Mouse (Mus musculus): ENCODE measurements around the gene B3gntl1.

Gene B3gntl1

DNA sequence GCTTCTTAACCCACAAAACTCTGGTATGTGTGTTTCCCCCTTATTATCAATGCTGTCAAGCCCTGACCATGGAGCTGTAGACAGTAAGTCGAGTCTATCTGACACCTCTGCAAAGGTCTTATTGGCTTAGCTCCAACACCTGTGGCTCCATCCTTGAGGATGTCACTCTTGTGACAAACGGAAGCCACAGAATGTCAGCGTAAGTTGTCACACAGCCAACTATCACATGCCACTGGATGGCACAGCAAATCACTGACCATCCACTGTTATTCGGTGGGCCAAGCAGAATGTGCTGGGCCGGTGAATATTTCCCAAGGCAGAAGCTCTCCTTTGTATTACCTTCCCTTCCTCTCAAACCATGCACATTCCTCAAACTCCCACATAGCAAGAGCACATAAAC, 24.8 kb downstream of the B3gntl1 start:
- in situ Hi-C loops (cut with MboI) = no loop called here

GRCm38 (mm10) chr11:121647321-121647720, 25.6 kb downstream of the B3gntl1 start:
- in situ Hi-C loops (cut with MboI) = no loop called here

DNA sequence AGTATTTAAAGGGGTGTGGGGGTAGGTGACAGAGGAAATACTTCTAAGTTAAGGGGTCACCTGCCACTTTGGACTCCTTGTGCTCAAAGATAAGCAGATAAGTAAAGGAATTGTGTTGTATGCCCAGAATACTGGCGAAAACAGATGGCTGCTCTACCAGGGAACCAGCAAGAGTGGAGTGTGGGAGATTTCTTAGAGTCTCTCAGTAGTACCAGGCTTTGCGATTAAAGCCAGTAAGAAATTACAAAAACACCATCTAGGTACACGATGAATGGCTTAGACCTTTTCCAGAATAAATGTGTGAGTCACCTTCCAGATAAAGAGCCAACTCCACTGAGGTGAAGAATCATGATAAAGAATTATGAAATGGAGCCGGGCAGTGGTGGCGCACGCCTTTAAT, 27.6 kb downstream of the B3gntl1 start:
- in situ Hi-C loops (cut with MboI) = no loop called here

DNA sequence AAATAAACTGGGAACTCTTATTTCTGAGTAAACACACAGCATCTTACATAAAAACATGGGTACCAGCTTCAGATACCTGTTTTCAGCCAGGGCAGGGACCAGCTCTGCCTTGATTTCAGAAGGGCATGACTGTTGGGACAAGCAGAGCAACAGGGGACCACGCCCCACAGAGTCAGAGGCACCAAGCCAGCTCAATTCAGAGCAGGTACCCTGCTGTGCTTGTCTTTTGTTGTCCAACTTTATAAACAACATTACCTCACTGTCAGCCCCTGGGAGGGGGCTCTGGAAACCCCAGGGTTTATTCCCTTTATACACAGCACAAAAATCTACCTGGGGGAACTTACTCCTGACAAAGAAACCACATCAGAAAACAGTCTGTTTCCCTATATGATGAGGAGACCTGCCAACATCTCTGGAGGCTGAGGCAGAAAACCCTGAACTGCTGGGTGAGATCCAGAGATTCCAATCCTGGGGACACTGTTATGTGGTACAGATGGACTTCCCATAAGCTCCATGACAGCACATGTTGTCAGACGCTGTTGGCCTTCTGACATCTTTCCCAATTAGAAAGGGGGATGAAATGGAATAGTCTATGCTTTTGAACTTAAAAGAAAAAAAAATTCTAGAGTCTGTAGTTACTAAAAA, 31.3 kb downstream of the B3gntl1 start:
- in situ Hi-C loops (cut with MboI) = no loop called here

DNA sequence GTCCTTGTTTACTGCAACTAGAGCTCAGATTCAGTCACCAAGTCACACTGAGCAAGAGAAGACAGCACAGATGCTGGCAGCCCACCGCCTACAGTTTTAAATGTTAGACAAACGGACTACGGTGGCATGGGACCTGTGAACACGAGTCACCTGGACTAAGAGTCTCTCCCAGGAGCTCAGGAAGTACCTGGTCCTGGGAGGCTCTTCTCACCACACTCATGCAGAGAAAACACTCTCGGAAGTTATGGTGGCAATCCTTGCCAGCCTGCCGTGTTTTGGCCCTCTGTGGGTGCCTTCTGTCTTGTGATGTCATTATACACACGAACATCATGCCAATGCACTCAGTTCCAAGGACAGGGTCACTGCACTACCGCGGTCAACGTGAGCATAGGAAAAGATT, 36.3 kb downstream of the B3gntl1 start:
- in situ Hi-C loops (cut with MboI) = no loop called here

DNA sequence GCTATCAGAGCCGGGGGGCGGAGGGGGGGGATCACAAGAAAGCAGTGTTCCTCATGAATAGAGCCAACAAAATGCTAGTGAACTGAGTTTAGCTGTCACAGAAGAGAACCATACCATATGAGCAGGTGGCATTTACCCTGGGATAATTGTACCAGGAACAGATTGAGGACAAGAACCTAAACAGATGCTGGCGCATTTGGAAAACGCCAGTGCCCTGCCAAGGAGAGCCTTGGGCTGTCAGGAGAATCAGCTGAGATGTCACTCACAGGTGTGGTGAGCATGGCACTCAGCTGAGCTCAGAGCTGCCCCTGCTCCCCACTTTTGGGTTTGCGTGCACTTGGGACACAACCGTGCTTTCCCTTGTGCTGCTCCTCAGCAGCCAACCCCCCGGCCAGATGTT, 41.5 kb downstream of the B3gntl1 start:
- in situ Hi-C loops (cut with MboI) = no loop called here

GRCm38 (mm10) chr11:121630406-121630805, 42.5 kb downstream of the B3gntl1 start:
- in situ Hi-C loops (cut with MboI) = no loop called here

GRCm38 (mm10) chr11:121629529-121629928, 43.4 kb downstream of the B3gntl1 start:
- in situ Hi-C loops (cut with MboI) = no loop called here

- in situ Hi-C loops (cut with MboI) = no loop called here
These were observed 45.4 kb downstream of the B3gntl1 start for GRCm38 (mm10) chr11:121627521-121627920.

- in situ Hi-C loops (cut with MboI) = no loop called here
These were observed 47.9 kb downstream of the B3gntl1 start for GRCm38 (mm10) chr11:121625007-121625406.

DNA sequence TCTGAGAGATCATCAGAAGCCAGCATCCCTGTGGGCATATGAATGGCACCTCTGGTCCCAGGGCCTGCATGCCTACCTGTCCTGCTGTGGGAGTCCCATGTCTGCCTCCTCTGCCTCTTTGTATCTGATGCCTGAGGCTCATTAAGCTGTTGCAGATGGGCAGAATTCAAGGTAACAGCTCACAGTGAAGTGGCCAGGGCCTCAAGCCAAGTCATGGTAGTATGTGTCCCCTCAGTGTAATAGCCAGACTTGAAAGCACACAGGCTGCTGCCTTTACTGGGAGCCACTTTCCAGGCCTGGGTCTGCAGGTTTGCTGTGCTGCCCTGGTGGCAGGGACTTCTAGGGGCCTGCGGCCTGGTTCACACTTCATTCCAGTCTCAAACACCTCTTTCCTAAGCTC, 55.6 kb downstream of the B3gntl1 start:
- in situ Hi-C loops (cut with MboI) = no loop called here

DNA sequence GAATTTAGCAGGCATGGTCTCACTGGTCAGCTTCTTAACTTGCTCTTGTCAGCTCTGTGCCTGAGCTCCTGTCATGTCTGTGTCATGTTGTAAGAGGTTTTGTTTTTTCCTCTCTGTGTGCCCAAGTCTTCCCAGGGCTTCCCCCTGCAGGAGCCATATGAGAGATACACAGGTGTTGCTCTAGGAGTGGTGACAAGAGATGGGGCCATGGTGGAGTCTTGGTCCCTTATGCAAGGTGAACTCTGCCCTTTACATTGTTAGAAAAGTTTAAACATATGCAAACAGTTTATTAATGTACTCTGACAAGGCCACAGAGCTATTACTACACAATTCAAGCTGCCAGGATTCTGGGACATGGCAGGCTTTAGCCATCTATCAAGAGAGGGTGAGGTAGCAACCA, 56.5 kb downstream of the B3gntl1 start:
- in situ Hi-C loops (cut with MboI) = no loop called here

DNA sequence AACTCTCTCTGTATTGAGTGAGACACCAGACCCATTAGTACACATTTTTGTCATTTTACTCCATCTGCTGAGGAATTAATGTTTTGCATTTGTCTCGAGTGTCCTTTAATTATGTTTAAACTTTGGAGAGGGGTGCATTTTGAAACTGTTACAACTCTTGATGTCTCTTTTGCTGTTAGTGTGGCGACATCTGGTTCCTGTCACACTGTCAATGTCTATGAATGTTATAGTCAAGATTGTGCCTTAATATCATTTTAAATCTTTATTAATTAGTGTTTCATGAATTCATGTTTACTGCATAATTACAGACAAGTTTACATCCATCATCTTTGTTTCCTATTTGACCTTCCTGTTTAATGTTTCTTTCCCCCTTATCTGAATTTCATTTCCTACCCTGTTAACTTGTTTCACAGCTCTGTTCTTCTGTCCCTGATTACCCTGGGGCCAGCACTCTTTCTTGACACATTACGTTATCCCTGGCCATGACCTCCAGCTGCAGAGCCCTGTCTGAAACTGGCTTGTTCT, 56.9 kb downstream of the B3gntl1 start:
- in situ Hi-C loops (cut with MboI) = no loop called here

GRCm38 (mm10) chr11:121610976-121611375, 62.0 kb downstream of the B3gntl1 start:
- in situ Hi-C loops (cut with MboI) = no loop called here

- in situ Hi-C loops (cut with MboI) = no loop called here
These were observed 67.3 kb downstream of the B3gntl1 start for GRCm38 (mm10) chr11:121605604-121606003.

GRCm38 (mm10) chr11:121601422-121601821, 71.5 kb downstream of the B3gntl1 start:
- in situ Hi-C loops (cut with MboI) = no loop called here

DNA sequence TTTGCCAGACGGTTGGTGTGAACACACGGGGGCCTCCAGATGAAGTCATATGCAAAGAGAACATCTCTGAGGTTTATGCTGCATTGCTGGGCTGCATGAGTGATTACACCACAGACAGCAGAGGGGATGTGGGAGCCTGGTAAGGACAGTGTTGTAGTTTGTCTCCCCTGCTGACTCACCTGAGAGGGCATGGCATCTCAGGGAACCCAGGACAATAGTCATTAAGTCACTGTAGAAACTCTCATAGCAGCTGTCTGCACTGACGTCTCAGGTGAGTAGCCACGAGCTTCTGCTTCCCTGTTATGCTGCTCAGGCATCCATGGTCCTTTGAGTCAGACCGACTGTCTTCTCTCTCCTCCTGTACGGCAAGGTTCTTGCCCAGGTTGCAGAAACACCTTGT, 75.7 kb downstream of the B3gntl1 start:
- in situ Hi-C loops (cut with MboI) = no loop called here

- in situ Hi-C loops (cut with MboI) = no loop called here
These were observed 91.1 kb downstream of the B3gntl1 start for GRCm38 (mm10) chr11:121581856-121582255.
